Mouse (Mus musculus): Measurements from ENCODE around the gene Erbb2.

GRCm38 (mm10) chr11:98384721-98385637, 27.3 kb upstream of the Erbb2 start:
- TF ChIP-seq CTCF (IDR thresholded peaks at IDR 0.05; ENCODE audit: low read depth) (no peak), EP300 (IDR thresholded peaks at IDR 0.05; ENCODE audit: low read depth) (no peak)

Measured in liver, postnatal 0 days (tissue).